Mouse (Mus musculus) inflammation-experienced regulatory T-cells, adult 16 weeks (primary cell): ENCODE measurements around the gene Lsm7. TPM values are rescaled to one million over a fixed set of nuclear protein-coding genes. Genes with fewer than 3 reads are reported as not detected.

Source experiments
- polyA plus RNA-seq: library from polyadenylated mRNA; unstranded; fragments of 100-300 nt; shearing (Covaris generic); gene quantifications from one replicate; pipeline ENCODE4 v1.2.1, GENCODE M21; 2017

Gene Lsm7
- polyA plus RNA-seq = 200 TPM

DNA sequence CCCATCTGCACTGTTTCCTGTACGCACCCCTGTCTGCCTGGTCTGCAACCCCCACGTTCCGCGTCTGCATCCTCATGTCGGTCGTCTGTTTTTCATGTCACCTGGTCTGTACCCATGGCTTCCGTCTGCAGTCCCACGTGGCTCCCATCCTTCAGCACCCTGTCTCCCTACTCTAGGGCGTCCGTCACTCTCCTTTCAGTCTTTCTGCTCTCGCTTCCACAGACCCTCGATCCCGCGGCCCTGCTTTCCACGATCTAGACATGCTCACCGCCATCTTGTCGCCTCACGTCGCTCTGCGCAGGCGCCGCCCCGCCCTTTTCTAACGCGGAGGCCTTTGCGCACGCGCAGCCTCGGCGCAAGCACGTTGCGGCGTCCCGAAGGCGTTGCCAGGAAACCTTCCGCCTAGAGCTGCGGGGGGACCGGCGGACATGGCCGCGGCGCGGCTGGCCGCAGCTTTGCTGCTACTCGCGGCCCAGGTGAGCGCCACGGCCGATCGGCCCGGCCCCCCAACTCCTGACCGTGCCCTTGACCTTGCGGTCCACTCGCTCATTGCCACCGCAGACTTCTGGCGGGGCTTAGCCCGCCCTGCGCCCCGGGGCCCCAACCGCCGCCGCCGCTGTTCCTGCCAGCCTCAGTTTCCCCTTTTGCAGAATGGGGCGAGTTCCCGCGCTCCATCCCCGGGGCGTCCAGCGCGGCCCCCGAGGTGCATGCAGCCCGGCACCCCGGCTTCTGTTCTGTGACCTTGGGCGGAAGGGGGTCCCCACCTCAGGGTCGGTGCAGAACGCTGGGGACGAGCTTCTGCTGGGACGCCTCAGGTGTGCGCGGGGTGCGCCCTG lies at the start of gene Lsm7, which contains the start of gene Sppl2b:
Lsm7 (minus strand) TSS at position 297 of the 836 bp plus-strand sequence.
Sppl2b (plus strand) TSS at position 363 of the 836 bp plus-strand sequence.

GRCm38 (mm10) chr10:80900318-80901247 lies 45.6 kb upstream of the Lsm7 start, which contains the start of gene Timm13:
Gene Timm13 (minus strand): TSS chr10:80900969.

DNA sequence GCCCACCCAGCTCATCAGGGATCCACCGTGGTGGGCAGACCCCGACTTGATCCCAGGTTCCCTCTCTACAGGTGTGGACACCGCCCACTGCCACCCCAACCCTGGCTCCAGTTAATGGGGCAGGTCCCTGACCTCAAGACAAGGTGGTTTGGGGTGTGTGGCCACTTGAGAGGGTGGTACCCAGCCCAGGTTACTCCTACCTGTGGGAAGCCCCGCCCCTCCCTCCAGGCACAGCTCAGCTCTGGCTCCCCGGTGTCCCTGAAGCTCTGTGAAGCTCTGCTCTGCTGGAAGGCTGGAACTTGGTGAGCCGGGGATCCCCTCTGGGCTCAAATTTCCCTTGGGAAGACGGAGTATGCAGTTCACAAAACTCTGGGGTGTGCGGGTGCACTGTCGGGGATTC lies 16.6 kb upstream of the Lsm7 start, which contains the start of gene Tmprss9:
Tmprss9 (plus strand) TSS at position 268 of the 400 bp plus-strand sequence.

DNA sequence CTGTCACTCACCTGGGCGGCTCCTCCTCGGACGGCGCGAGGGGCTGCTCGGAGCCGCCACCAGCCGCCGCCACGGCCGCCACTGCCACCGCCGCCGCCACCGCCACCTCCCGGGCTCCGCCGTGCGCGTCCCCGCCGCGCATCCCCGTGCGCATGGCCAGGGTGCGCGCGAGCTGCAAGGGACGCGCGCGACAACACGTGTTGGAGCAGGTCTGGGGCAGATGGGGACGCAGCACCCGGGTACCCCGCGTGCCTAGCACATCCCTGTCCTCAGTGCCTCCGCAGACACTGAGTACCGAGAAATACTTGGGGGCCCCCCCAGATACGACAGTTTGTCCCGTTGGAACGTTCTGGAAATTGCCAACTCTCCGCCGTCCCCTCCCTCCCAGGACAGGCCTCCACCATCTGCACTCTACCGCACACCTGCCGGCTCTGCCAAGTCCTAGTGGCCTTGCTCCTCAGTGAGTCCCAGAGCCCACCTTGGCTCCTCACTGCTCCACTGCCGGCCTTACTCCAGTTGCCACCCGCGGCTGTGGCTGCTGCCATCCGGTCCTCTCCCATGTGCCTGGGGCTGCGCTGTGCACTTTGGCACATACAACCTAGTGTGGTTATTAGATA lies 11.0 kb downstream of the Lsm7 start, which contains the start of gene Lingo3:
Lingo3 (minus strand) TSS at position 109 of the 617 bp plus-strand sequence.

GRCm38 (mm10) chr10:80826151-80827062 lies 28.6 kb downstream of the Lsm7 start, which contains the start of gene Oaz1:
Gene Oaz1 (plus strand): TSS chr10:80826656.

DNA sequence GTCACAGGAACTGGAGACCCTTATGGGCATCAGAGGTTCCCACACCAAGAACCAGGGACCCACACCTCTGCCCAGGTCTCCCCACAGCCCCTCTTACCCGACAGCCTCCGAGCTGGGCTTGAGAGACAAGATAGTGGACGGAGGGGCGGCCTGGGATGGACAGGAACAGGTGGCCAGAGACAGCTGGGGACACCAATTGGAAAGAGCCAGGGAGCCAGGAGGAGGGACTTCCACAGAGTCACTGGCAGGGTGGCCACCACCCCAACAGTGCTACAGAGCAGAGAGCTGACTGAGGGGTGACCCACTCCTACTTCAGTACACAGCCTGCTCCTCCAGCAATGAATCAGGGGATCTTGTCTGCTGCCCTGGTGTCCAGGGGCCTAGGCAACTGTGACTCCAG lies 41.6 kb downstream of the Lsm7 start, which contains the start of gene Jsrp1:
Jsrp1 (minus strand) TSS at position 133 of the 400 bp plus-strand sequence.

GRCm38 (mm10) chr10:80804916-80805315 lies 50.1 kb downstream of the Lsm7 start, which contains the start of gene Amh:
Gene Amh (plus strand): TSS chr10:80805243.

Other genes starting within 250 kb of the Lsm7 start
- gene Gm49322, start 249.2 kb downstream of the Lsm7 start, polyA plus RNA-seq = 10.5 TPM
- 9.8 TPM for gene Csnk1g2, start 232.4 kb downstream of the Lsm7 start, polyA plus RNA-seq
- gene Btbd2, start 198.1 kb downstream of the Lsm7 start, polyA plus RNA-seq = 4.6 TPM
- gene Mknk2, start 177.1 kb downstream of the Lsm7 start, polyA plus RNA-seq = 17.5 TPM
- gene Mob3a, start 153.2 kb downstream of the Lsm7 start, polyA plus RNA-seq = 426 TPM
- 188 TPM for gene Izumo4, start 153.0 kb downstream of the Lsm7 start, polyA plus RNA-seq
- 52.0 TPM for gene Ap3d1, start 112.9 kb downstream of the Lsm7 start, polyA plus RNA-seq
- gene Dot1l, start 100.0 kb downstream of the Lsm7 start, polyA plus RNA-seq = 9.4 TPM
- gene Sf3a2, start 57.0 kb downstream of the Lsm7 start, polyA plus RNA-seq = 68.2 TPM
- 259 TPM for gene Plekhj1, start 56.6 kb downstream of the Lsm7 start, polyA plus RNA-seq
- gene Amh, start 50.0 kb downstream of the Lsm7 start, polyA plus RNA-seq = not detected
- not detected for gene Jsrp1, start 41.7 kb downstream of the Lsm7 start, polyA plus RNA-seq
- 2,156 TPM for gene Oaz1, start 28.6 kb downstream of the Lsm7 start, polyA plus RNA-seq
- gene Lingo3, start 11.2 kb downstream of the Lsm7 start, polyA plus RNA-seq = not detected
- 39.7 TPM for gene Sppl2b, start 66 bp upstream of the Lsm7 start, polyA plus RNA-seq
- gene Tmprss9, start 16.6 kb upstream of the Lsm7 start, polyA plus RNA-seq = not detected
- 243 TPM for gene Timm13, start 45.8 kb upstream of the Lsm7 start, polyA plus RNA-seq
- 18.9 TPM for gene Lmnb2, start 63.0 kb upstream of the Lsm7 start, polyA plus RNA-seq
- 93.6 TPM for gene Gadd45b, start 74.9 kb upstream of the Lsm7 start, polyA plus RNA-seq
- 0.09 TPM for gene Gng7, start 159.7 kb upstream of the Lsm7 start, polyA plus RNA-seq
- gene Diras1, start 170.5 kb upstream of the Lsm7 start, polyA plus RNA-seq = not detected
- gene Slc39a3, start 182.2 kb upstream of the Lsm7 start, polyA plus RNA-seq = 20.4 TPM
- 124 TPM for gene Sgta, start 205.0 kb upstream of the Lsm7 start, polyA plus RNA-seq
- 17.8 TPM for gene Thop1, start 214.8 kb upstream of the Lsm7 start, polyA plus RNA-seq
- gene Creb3l3, start 243.7 kb upstream of the Lsm7 start, polyA plus RNA-seq = not detected